Mouse (Mus musculus): Measurements from ENCODE around the gene Gtf2i.

DNA sequence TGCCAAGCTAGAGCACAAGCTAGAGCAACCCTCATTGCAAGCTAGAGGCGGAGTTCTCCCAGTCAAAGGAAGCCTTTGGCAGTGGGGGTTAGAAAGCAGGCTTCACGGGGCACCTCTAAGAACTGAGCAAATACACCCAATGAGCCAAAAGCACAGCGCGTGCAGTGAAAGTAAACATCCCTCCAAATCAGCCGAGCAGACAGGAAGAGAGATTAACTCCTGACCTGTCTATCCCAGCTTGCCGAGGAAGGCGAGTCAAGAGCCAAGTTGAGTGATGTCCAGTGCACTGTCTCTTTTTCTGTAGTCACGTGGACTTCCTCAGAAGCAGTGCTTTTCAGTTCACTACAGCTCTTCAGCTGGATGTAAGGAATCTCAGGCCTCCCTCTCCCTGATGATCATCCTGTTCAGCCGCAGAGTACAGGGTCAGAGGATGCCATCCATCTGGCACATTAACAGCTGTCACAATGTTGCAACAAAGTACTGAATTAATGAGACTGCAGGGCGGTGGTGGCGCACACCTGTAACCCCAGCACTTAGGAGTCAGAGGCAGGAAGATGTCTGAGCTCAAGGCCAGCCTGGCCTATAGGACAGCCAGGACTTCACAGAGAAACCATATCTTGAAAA, 104.5 kb downstream of the Gtf2i start:
- TF ChIP-seq CTCF (IDR thresholded peaks at IDR 0.05) (no peak), EP300 (IDR thresholded peaks at IDR 0.05; ENCODE audit: insufficient read depth, low read depth, low read length) (no peak), POLR2A (IDR thresholded peaks at IDR 0.05; ENCODE audit: insufficient read depth, low read depth, low read length) (no peak)

Data from heart, adult 2 months (tissue).